Comparison of ENCODE assay signal across 18 mouse cellular contexts in genomic region chr10:88860911-88861310, GRCm38 (mm10). TPM values are rescaled to one million over a fixed set of nuclear protein-coding genes. Genes with fewer than 3 reads are reported as not detected.
"Had no signal": no experiment of that assay in that cellular context is flagged by ENCODE, and none has a peak within 500 bp of the region (broad histone marks: within the 10 kb centered on the region; RNA-seq: fewer than 3 reads in every experiment).

No protein-coding gene starts in this region.

- H3K9ac ChIP-seq: neural tube, embryonic 13.5 days; neural tube, embryonic 15.5 days; stomach, embryonic 15.5 days had no signal

- H3K27me3 ChIP-seq: neural tube, embryonic 13.5 days; neural tube, embryonic 15.5 days; stomach, embryonic 15.5 days had no signal

- H3K4me1 ChIP-seq: neural tube, embryonic 13.5 days; neural tube, embryonic 15.5 days; stomach, embryonic 15.5 days had no signal

- H3K36me3 ChIP-seq: neural tube, embryonic 13.5 days; neural tube, embryonic 15.5 days; stomach, embryonic 15.5 days had no signal

- DNase-seq: retina, postnatal 1 day; right cerebral cortex, adult 18-20 months; right cerebral cortex, postnatal 14 days; right cerebral cortex, postnatal 25 days; right cerebral cortex, postnatal 4 days; spleen, adult 18-20 months; thymus, adult 18-20 months; thymus, adult 2 months; thymus, postnatal 14 days; thymus, postnatal 25 days; thymus, postnatal 36 days; thymus, postnatal 4 days had no signal

- H3K4me2 ChIP-seq: neural tube, embryonic 13.5 days; neural tube, embryonic 15.5 days; stomach, embryonic 15.5 days had no signal

- H3K4me3 ChIP-seq: neural tube, embryonic 13.5 days; neural tube, embryonic 15.5 days; stomach, embryonic 15.5 days had no signal

- H3K27ac ChIP-seq: neural tube, embryonic 13.5 days; neural tube, embryonic 15.5 days; stomach, embryonic 15.5 days; stomach, postnatal 0 days had no signal

- H3K9me3 ChIP-seq: neural tube, embryonic 13.5 days; neural tube, embryonic 15.5 days; stomach, embryonic 15.5 days had no signal

RNA-seq across cellular contexts. Expression of gene Slc5a8, which starts 24.9 kb away (rescaled TPM):
- polyA plus RNA-seq: neural tube, embryonic 13.5 days; spleen, adult 2 months; testis, adult 2 months had no signal
